Mouse (Mus musculus): Measurements from ENCODE around the gene Tyr. TPM values are rescaled to one million over a fixed set of nuclear protein-coding genes. Genes with fewer than 3 reads are reported as not detected.
"Not testable (repeated sequence)": the region's sequence is repeated elsewhere in the genome, so short reads cannot be mapped to it uniquely, and the experiment has no call there.

The Tyr gene
- 0.17 TPM in 1 of 2 replicates, not detected in the other for polyA plus RNA-seq (2015; fragmentation: Nextera tagmentation; extraction: Ambion mirVana)

DNA sequence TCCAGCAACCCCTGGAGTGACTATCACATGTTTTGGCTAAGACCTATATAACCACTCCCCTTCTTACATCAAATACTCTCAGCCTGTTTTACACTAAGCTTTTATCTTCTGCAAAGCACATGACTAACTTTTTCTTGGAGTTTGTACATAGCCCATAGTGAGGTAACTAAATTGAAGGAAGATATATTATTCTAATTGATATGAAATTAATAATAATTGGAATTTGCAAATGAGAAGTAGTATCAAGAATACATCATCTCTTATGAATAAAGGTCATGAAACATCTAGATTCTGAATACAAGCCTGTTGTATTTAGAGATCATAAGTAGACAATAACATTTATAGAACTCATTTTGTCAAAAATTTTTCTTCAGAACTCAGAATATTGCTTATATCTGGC is at the start of gene Tyr:
Gene Tyr (minus strand): TSS at position 101 of the 400 bp plus-strand sequence.
- Histone ChIP-seq H3K27me3 (no peaks in the 10 kb centered on the region), H3K4me2 (no peak within 1 kb of the TSS), H3K4me1 (no peaks in the 10 kb centered on the region), H3K36me3 (no peaks in the 10 kb centered on the region), H3K9ac (no peak within 1 kb of the TSS), H3K4me3 (replicated peaks) (no peak within 1 kb of the TSS), H3K9me3 (replicated peaks) (no peaks in the 10 kb centered on the region), H3K27ac (no peak within 1 kb of the TSS)
- ATAC-seq (replicated peaks; ENCODE audit: low FRiP score): no peak

DNA sequence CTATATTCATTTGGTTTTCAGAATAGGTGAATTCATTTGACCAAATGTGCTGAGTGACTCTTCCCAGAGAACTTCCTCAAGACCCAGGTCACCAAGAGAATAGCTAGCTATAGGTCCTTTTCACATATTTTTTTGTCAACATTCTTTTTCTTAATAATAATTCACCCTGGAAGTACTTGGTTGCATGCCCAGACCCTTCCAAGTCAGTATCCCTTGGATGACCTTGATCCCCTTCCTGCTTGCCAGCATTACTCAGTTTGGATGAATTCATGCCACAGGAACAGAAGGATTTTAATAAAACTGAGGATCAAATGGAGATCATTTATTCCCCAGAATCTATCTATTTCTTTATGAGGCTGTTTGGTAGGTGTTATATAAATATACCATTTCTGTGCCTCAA is 45.7 kb upstream of the Tyr start:
- H3K27me3 ChIP-seq: no peaks in the 10 kb centered on the region
- H3K36me3 ChIP-seq: no peaks in the 10 kb centered on the region
- no peak overlapping the region for H3K4me3 ChIP-seq (replicated peaks)
- no peaks in the 10 kb centered on the region for H3K4me1 ChIP-seq
- no peak overlapping the region for H3K9ac ChIP-seq
- H3K4me2 ChIP-seq: no peak overlapping the region
- no peaks in the 10 kb centered on the region for H3K9me3 ChIP-seq (replicated peaks)
- no peak overlapping the region for H3K27ac ChIP-seq
- no peak for ATAC-seq (replicated peaks; ENCODE audit: low FRiP score)

DNA sequence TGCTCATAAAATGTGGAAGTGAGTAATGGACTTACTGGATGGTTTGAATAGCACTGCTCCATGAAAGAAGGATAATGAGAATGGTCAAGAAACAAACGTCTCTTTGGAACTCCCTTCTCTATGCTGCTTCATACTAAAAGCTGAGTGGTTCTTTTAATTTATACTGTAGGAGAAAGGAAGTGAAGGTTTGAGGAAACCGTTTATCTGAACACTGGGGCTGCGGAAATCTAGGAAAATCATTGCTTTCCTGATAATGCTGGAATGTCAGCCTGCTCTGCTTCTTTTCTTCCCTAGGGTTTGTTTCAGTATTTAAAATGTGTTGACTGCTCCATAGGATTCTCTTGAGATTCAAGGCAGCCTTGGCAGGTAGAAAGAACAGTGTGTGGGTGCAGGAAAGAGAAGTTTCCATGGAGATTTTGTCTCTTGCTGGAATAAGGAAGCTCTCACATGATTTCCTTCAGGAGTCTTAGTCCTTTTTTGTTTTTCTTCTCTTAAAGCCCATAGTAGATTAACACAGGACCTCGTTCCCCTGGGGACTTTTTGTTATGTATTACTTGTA is 891 bp upstream of the Tyr start:
- H3K9me3 ChIP-seq (replicated peaks): no peaks in the 10 kb centered on the region
- no peak for ATAC-seq (replicated peaks; ENCODE audit: low FRiP score)
- no peaks in the 10 kb centered on the region for H3K4me1 ChIP-seq
- H3K27me3 ChIP-seq: no peaks in the 10 kb centered on the region
- H3K4me3 ChIP-seq (replicated peaks): no peak overlapping the region
- no peaks in the 10 kb centered on the region for H3K36me3 ChIP-seq
- 22% methylated on average over 4 of the region's 4 CpGs for WGBS
- no peak overlapping the region for H3K27ac ChIP-seq
- H3K9ac ChIP-seq: no peak overlapping the region
- no peak overlapping the region for H3K4me2 ChIP-seq

- Histone ChIP-seq H3K4me3 (replicated peaks) (no peak overlapping the region), H3K9me3 (replicated peaks) (no peaks in the 10 kb centered on the region), H3K36me3 (no peaks in the 10 kb centered on the region), H3K27ac (no peak overlapping the region), H3K4me1 (no peaks in the 10 kb centered on the region), H3K27me3 (no peaks in the 10 kb centered on the region), H3K9ac (no peak overlapping the region), H3K4me2 (no peak overlapping the region)
- no peak for ATAC-seq (replicated peaks; ENCODE audit: low FRiP score)
- WGBS: 53% methylated on average over 3 of the region's 3 CpGs
Observed at GRCm38 (mm10) chr7:87488024-87488423, 5.3 kb downstream of the Tyr start.

DNA sequence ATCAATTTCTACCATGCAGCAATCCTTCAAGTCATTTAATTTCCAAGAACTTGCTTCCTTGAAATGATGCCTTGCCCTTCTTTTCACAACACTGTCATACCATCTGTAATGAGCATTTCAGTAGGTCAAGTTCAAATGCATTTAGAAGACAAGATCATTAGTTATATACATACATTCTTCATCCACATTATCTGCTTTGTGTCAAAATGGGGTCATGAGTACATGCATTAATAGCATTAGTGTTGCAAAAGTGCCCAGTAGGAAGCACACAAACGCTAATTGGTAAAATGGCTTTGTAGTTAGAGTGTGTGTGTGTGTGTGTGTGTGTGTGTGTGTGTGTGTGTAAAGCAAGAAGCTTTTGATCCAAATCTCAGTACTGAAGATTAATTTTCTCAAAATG is 80.0 kb downstream of the Tyr start:
- no peaks in the 10 kb centered on the region for H3K9me3 ChIP-seq (replicated peaks)
- no peak for ATAC-seq (replicated peaks; ENCODE audit: low FRiP score)
- H3K4me3 ChIP-seq (replicated peaks): no peak overlapping the region
- WGBS: 66% methylated on average over 1 of the region's 1 CpGs
- no peak overlapping the region for H3K27ac ChIP-seq
- H3K4me1 ChIP-seq: no peaks in the 10 kb centered on the region
- no peaks in the 10 kb centered on the region for H3K36me3 ChIP-seq
- H3K9ac ChIP-seq: no peak overlapping the region
- H3K27me3 ChIP-seq: no peaks in the 10 kb centered on the region
- H3K4me2 ChIP-seq: no peak overlapping the region

- H3K9me3 ChIP-seq (replicated peaks); H3K4me2 ChIP-seq; H3K27ac ChIP-seq; H3K27me3 ChIP-seq; ATAC-seq (replicated peaks; ENCODE audit: low FRiP score); H3K4me3 ChIP-seq (replicated peaks); H3K36me3 ChIP-seq; H3K9ac ChIP-seq; H3K4me1 ChIP-seq: not testable (repeated sequence)
- 9% methylated on average over 4 of the region's 4 CpGs for WGBS
Observed at GRCm38 (mm10) chr7:87411373-87411772, 81.9 kb downstream of the Tyr start.

- 74% methylated on average over 7 of the region's 7 CpGs for WGBS
- H3K9me3 ChIP-seq (replicated peaks): no peaks in the 10 kb centered on the region
- H3K27ac ChIP-seq: no peak overlapping the region
- H3K4me2 ChIP-seq: no peak overlapping the region
- no peaks in the 10 kb centered on the region for H3K4me1 ChIP-seq
- H3K4me3 ChIP-seq (replicated peaks): no peak overlapping the region
- no peak overlapping the region for H3K9ac ChIP-seq
- H3K36me3 ChIP-seq: no peaks in the 10 kb centered on the region
- ATAC-seq (replicated peaks; ENCODE audit: low FRiP score): no peak
- no peaks in the 10 kb centered on the region for H3K27me3 ChIP-seq
Observed at GRCm38 (mm10) chr7:87397023-87397422, 96.3 kb downstream of the Tyr start.

DNA sequence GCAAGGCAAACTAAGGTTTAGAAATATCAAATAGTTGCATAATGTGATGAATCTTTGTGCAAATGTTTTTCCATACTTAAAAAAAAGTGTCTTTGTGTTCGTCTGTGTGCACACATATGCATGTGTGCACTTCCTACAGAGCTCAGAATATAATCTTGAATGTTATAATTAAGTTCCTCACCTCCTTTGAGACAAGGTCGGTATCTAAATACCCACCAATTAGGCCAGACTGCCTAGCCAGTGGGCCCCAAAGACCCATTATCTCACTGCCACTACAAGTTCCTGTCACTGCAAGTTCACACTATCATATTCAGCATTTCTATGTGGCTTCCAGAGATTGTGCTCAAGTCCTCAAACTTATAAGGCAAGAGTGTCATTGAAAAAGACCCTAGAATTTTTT is 118.4 kb downstream of the Tyr start:
- Histone ChIP-seq H3K4me2 (no peak overlapping the region), H3K9me3 (replicated peaks) (no peaks in the 10 kb centered on the region), H3K36me3 (no peaks in the 10 kb centered on the region), H3K27ac (no peak overlapping the region), H3K9ac (no peak overlapping the region), H3K27me3 (no peaks in the 10 kb centered on the region), H3K4me1 (no peaks in the 10 kb centered on the region), H3K4me3 (replicated peaks) (no peak overlapping the region)
- 76% methylated on average over 2 of the region's 2 CpGs for WGBS
- ATAC-seq (replicated peaks; ENCODE audit: low FRiP score): no peak

Other genes starting within 250 kb of the Tyr start
- 5.3 and 5.6 TPM in 2 replicates for gene Nox4, start 247.4 kb downstream of the Tyr start, polyA plus RNA-seq (2015; fragmentation: Nextera tagmentation; extraction: Ambion mirVana)
- not detected in 2 replicates for gene Grm5, start 90.7 kb upstream of the Tyr start, polyA plus RNA-seq (2015; fragmentation: Nextera tagmentation; extraction: Ambion mirVana)

Measured in kidney, embryonic 15.5 days (tissue).